Mouse (Mus musculus): ENCODE measurements around the gene Irx1.
A peak's percentile ranks its signal among the peaks of the same experiment; 100 is the strongest.

The Irx1 gene

DNA sequence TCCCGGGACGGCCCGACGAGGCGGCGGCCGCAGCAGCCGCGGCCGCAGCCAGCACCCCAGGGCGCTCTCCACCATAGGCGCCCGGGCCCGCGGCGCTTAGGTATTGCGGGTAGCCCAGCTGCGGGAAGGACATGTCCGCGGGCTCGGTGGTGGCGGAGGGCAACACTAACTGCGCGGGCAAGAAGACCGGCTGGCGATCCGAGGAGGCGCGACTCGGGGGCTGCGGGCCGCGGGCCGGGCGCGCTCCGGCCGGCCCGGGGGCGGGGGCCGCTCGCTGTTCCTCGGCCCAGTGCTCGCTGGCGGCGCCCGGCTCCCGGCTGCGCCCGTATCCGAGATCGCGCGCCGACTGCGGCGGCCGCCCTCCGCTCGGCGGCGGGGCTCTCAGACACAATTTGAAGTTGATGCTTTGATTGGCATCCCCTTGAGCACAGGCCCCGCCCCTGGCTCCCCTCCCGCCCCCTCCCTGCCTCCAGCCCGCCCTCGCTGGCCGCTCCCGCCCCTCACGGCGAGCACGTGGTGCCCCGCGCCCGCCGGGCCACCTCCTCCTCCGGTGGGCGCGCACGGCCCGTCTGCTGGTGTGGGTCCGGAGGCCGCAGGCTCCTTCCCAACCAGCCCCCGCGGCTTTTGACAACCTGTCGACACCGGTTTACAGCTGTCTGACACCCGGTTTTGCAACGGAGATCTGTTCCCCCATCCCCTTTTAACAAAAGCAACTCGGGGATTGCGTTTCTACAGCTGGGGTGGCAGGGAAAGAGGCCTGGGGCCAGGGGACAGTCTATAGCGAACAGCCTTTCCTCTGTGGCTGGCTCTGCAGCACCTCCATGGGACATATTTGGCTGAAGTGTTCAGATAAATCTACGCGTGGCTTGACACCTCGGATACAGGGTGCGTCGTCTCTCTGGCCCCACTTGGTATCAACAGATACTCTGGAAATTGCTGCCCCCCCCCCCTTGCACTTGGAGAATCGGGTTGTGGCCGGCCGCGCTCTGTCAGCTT lies at the start of gene Irx1:
Gene Irx1, minus strand, starts transcription at position 368 of the 996 bp plus-strand sequence.
- DNase-seq (ENCODE audit: low read depth, low spot score) = peak; percentile 54

DNA sequence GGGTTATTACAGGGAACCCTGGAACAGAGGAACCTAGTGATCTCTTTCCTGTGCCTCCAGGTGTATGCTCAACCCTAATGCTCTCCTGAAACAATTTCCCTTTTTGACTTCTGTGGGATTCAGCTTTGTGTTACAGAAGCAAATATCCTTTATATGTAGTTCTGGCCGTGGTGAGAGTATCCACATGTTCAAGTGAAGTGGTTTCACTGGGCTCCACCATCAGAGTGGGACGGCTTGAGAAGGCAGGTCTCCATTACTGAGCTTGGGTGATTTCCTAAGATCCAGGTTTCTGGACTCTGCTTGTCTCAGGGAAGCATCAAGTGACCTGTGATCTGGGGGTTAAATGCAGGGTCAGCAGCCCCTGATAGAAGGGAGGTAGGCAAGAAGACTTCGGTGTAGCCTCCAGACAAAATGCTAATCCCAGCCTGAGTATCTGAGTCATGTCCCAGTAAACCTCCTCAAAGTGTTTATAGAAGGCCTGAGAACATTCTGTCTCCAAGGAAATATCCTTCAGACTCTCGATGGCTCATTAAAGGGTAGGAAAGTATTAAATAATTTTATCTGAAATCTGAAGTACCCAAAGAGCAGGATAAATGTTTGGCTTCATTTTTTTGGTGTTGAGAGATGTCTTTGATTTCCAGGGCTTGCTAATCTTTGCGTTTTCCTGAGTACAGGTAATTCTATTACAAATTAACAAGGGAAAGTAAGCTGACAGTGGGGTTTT lies 16.6 kb upstream of the Irx1 start:
- no peak for DNase-seq (ENCODE audit: low read depth, low spot score)

- no peak for DNase-seq (ENCODE audit: low read depth, low spot score)
These were observed 12.2 kb upstream of the Irx1 start for GRCm38 (mm10) chr13:71975753-71976152.

GRCm38 (mm10) chr13:71968286-71968685 lies 4.8 kb upstream of the Irx1 start:
- no peak for DNase-seq (ENCODE audit: low read depth, low spot score)

- DNase-seq (ENCODE audit: low read depth, low spot score) = peak; percentile 30
These were observed 4.1 kb upstream of the Irx1 start for GRCm38 (mm10) chr13:71967341-71968250.

- no peak for DNase-seq (ENCODE audit: low read depth, low spot score)
These were observed 3.1 kb upstream of the Irx1 start for GRCm38 (mm10) chr13:71966631-71967030.

DNA sequence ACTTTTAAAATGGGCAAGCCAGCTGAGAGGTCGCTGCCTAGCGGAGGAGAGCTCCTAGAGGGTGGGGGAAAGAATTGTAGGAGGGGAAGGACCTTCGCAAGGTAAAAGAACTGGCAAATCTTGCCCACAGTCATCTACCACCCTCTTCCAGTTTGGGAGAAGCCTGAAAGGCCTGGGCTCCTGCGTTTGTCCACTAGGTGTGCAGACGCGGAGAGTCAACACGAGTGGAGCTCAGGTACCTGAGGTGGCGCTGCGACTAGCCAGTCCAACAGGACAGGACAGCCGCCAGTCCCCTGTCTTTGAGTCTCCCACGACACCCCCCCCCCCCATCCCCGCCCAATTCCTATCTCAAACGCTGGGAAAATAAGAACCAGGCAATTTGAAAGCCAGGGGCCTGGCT lies 843 bp upstream of the Irx1 start:
- DNase-seq (ENCODE audit: low read depth, low spot score) = peak; percentile 28

GRCm38 (mm10) chr13:71962661-71963355 lies 715 bp downstream of the Irx1 start:
- DNase-seq (ENCODE audit: low read depth, low spot score) = peak; percentile 20

DNA sequence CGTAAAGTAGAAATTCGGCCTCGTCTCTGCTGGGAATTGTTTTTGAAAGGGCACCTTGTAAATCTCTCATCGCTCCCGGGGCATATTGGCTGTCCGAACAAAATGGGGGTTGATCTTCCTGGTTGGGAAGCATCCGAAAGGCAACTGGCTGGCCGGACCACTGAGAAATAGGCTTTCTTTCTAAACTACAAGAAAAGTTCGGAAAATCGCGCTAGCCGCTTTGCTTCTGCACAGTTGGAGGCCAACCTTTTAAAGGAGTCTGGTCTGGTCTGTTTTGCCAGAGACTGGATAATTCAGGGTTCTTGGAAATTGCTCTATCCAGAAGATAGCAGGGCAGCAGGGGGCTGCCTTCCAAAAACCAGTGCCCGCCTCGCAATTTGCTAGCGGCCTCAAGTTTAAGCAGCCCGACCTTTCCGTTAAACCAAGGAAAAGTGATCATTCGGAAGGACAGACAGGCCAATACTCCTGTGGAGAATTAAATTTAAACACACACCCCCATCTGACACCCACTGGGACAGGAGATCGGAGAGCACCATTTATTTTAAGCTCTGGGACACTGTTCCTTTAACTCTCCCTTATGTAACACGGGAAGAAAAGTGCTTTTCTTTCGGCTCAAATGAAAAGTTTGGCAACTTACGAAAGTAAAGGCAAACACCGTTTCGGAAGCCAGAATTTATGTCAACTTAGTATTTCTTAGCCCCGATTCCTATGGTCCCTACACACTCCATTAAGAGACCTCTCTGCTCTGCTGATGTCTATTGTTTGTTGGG lies 1.4 kb downstream of the Irx1 start:
- peak; percentile 30 for DNase-seq (ENCODE audit: low read depth, low spot score)

DNA sequence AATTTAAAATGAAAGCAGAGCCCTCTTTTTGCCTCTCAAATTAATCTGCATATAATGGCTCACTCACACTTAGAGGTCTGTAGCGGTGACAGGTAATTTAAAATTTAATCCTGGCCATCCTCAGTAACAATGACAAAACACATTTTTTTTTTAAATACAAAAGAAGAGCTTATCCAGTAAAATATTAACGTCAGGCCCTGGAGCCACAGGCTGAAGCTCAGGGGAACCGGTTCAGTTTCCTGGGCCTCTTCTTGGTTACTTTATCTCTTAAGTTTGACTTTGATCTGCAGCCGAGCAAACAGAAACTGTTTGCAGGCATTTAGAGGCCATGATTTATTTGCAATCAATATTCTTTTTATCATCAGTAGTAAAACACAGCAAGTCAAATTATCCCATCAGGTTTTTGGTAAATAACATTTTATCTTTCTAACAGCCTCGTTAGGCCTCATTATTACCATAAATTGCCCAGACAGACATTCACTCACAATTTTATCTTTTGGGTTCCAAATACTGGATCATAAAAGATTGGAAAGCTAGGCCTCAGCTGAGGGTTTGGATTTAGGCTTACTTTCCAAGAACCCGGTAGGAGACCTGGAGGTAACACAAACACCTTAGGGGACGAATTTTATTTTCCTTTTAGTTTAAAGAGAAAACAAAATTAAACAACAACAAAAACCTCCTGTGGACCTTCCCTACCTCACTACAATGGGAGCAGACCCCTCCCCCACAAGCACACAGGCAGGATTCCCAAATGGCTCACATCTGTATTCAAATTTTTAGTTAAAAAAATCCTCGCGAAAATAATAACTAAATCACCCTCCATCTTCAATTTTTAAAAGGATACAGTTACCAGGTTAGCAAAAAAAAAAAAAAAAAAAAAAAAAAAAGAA lies 2.4 kb downstream of the Irx1 start:
- peak; percentile 7 for DNase-seq (ENCODE audit: low read depth, low spot score)

GRCm38 (mm10) chr13:71960277-71960672 lies 3.2 kb downstream of the Irx1 start:
- peak; percentile 5 for DNase-seq (ENCODE audit: low read depth, low spot score)

DNA sequence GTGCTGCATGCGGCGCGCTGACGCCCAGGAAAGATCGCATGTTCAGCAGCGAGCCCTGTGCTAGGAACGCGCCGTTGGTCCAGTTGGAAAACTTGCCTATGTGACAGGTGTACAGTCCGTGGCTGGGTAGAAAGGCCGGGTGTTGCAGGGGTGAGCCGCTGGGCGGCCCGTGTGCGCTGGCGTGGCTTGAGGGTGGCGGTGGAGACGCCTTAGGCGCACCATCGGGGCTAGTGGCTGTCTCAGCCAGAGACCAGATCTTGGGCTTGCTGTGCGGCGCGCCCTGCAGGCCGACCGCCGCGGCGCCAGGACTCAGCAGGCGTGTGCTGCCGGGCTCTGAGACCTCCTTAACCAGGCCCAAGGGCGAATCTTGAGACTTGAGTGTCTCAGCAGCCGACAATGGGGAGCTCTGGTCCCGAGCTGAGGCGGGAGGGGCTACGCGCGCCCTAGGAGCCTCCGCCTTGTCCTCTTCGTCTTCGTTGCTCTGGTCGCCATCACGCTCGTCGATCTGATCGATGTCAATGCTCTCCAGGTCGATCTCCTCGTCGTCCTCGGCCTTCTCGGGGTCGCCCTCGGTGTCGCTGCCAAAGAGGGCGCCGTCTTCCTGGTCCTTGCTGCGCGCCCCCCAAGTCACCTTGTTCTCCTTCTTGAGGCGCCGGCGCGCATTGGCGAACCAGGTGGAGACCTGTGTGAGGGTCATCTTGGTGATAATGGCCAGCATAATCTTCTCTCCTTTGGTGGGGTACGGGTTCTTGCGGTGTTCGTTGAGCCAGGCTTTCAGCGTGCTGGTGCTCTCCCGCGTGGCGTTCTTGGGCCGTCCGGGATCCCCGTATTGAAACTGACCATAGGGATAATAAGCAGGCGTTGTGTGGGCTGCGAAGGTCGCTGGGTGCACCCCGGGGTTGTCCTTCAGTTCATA lies 3.9 kb downstream of the Irx1 start:
- DNase-seq (ENCODE audit: low read depth, low spot score) = peak; percentile 76

- peak; percentile 47 for DNase-seq (ENCODE audit: low read depth, low spot score)
These were observed 4.9 kb downstream of the Irx1 start for GRCm38 (mm10) chr13:71958651-71959050.

DNA sequence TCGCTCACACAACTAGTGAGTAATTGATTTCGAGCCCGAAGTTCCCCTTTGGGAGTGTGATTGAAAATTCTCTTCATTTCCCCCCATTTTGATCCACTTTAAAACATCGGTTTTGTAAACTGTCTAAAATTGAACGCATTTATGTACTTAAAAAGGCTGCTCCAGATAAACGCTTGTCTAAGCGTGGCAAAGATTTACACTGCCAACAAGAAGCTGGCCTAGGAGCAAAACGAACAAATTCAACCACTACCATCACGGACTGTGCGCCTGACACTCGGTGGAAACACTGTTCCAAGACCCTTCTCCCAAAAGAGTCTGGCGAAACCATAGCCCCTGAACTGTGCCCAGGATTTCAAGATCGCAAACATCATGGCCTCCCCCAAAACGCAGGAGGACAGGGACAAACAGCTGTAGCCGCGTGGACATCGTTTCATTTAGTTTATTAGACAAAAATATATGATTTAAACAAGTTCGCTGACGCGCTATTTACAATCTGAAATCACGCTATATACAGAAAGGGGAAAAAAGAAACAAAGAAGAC lies 5.6 kb downstream of the Irx1 start:
- no peak for DNase-seq (ENCODE audit: low read depth, low spot score)

GRCm38 (mm10) chr13:71957147-71957546 lies 6.4 kb downstream of the Irx1 start:
- peak; percentile 23 for DNase-seq (ENCODE audit: low read depth, low spot score)

- peak; percentile 68 for DNase-seq (ENCODE audit: low read depth, low spot score)
These were observed 7.0 kb downstream of the Irx1 start for GRCm38 (mm10) chr13:71956481-71956880.

- DNase-seq (ENCODE audit: low read depth, low spot score) = no peak
These were observed 11.6 kb downstream of the Irx1 start for GRCm38 (mm10) chr13:71951966-71952365.

- no peak for DNase-seq (ENCODE audit: low read depth, low spot score)
These were observed 13.7 kb downstream of the Irx1 start for GRCm38 (mm10) chr13:71949859-71950258.

All from ES-CJ7 (cell line).